Mouse (Mus musculus) myocyte (in vitro differentiated cells): ENCODE measurements around the gene Rapsn. TPM values are rescaled to one million over a fixed set of nuclear protein-coding genes. Genes with fewer than 3 reads are reported as not detected.
A peak's percentile ranks its signal among the peaks of the same experiment; 100 is the strongest.

ENCODE experiments used
- H3K27me3 ChIP-seq: one replicate; pipeline ENCODE4 v1.6.1; 2011; ENCODE audit not compliant: control insufficient read depth, insufficient read depth, insufficient read length
- H3K36me3 ChIP-seq: one replicate; pipeline ENCODE4 v1.6.1; 2011; ENCODE audit not compliant: control insufficient read depth, insufficient read depth
- H3K4me2 ChIP-seq: one replicate; pipeline ENCODE4 v1.6.1; 2011; ENCODE audit warnings: low read depth, control low read depth
- H3K4me3 ChIP-seq: one replicate; pipeline ENCODE4 v1.5.1; 2011; ENCODE audit warnings: mild to moderate bottlenecking, control low read depth, moderate library complexity
- H3K79me2 ChIP-seq: one replicate; pipeline ENCODE4 v1.6.1; 2011; ENCODE audit not compliant: control insufficient read depth, insufficient read depth
- H3ac ChIP-seq: one replicate; pipeline ENCODE4 v1.6.1; 2011; ENCODE audit not compliant: control insufficient read depth, insufficient read length
- CEBPB ChIP-seq: IDR thresholded peaks from 2 replicates; pipeline ENCODE4 v1.6.1; 2011; ENCODE audit warnings: mild to moderate bottlenecking, moderate library complexity; ENCODE audit not compliant: poor library complexity, insufficient read depth, severe bottlenecking
- E2F4 ChIP-seq: IDR thresholded peaks from one replicate; pipeline ENCODE4 v1.6.1; 2011; ENCODE audit warnings: mild to moderate bottlenecking, control low read depth, moderate library complexity; ENCODE audit not compliant: insufficient read depth
- MAX ChIP-seq: IDR thresholded peaks from one replicate; pipeline ENCODE4 v1.6.1; 2011; ENCODE audit warnings: low read depth, mild to moderate bottlenecking, control low read depth
- MYOD1 ChIP-seq, 3 experiments: IDR thresholded peaks; one replicate each; pipeline ENCODE4 v1.6.1; 2011; ENCODE audit warnings: control low read depth in 2 of 3, low read depth in 2 of 3, mild to moderate bottlenecking in 2 of 3, moderate library complexity in 1 of 3; ENCODE audit not compliant: insufficient read length in 2 of 3, control insufficient read depth in 1 of 3
- MYOG ChIP-seq, 3 experiments: IDR thresholded peaks; one replicate each; pipeline ENCODE4 v1.6.1; 2011; ENCODE audit warnings: control low read depth in 2 of 3, low read depth in 2 of 3, mild to moderate bottlenecking in 2 of 3; ENCODE audit not compliant: insufficient read length in 2 of 3, control insufficient read depth in 1 of 3, insufficient read depth in 1 of 3
- POLR2A ChIP-seq: IDR thresholded peaks from one replicate; pipeline ENCODE4 v1.6.1; 2011; ENCODE audit warnings: low read depth, mild to moderate bottlenecking, control low read depth, moderate library complexity; ENCODE audit not compliant: insufficient read length
- POLR2AphosphoS2 ChIP-seq: IDR thresholded peaks from one replicate; pipeline ENCODE4 v1.6.1; 2011; ENCODE audit warnings: low read depth, control low read depth; ENCODE audit not compliant: insufficient read length
- REST ChIP-seq: IDR thresholded peaks from one replicate; pipeline ENCODE4 v1.6.1; 2011; ENCODE audit warnings: mild to moderate bottlenecking, control low read depth, moderate library complexity; ENCODE audit not compliant: insufficient read depth, insufficient read length
- SRF ChIP-seq: IDR thresholded peaks from one replicate; pipeline ENCODE4 v1.6.1; 2011; ENCODE audit warnings: low read depth; ENCODE audit not compliant: control insufficient read depth, insufficient read length
- TCF12 ChIP-seq: IDR thresholded peaks from one replicate; pipeline ENCODE4 v1.6.1; 2011; ENCODE audit warnings: mild to moderate bottlenecking, control low read depth; ENCODE audit not compliant: poor library complexity, insufficient read depth, severe bottlenecking
- TCF3 ChIP-seq: IDR thresholded peaks from one replicate; pipeline ENCODE4 v1.6.1; 2011; ENCODE audit warnings: low read depth, control low read depth; ENCODE audit not compliant: insufficient read length
- USF1 ChIP-seq: IDR thresholded peaks from one replicate; pipeline ENCODE4 v1.6.1; 2011; ENCODE audit warnings: low read depth, mild to moderate bottlenecking, control low read depth, moderate library complexity
- polyA plus RNA-seq: library from polyadenylated mRNA; unstranded; fragments of >200 nt; fragmentation: generic; extraction: Trizol; gene quantifications from one replicate; pipeline ENCODE4 v1.2.1, GENCODE M21; 2012; ENCODE audit warnings: missing spikeins

Gene Rapsn
- polyA plus RNA-seq, 1 experiment: 199 TPM

DNA sequence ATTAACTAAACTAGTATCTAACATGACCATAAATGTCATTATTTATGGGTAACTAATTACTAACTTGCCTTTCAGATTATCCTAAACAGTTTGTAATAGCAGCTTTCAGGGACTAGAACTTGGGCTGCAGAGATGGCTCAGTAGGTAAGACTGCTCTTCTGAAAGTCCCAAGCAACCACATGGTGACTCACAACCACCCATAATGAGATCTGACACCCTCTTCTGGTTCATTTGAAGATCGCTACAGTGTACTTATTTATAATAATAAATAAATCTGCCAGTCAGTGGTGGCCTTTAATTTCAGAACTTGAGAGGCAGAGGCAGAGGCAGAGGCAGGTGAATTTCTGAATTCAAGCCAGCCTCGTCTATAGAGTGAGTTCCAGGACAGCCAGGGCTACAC lies 17.3 kb downstream of the Rapsn start:
- H3ac ChIP-seq: no peak overlapping the region
- H3K4me3 ChIP-seq: peak overlapping the region; percentile 99
- peaks cover 18% of the 10 kb centered on the region for H3K36me3 ChIP-seq
- peaks cover 19% of the 10 kb centered on the region for H3K79me2 ChIP-seq
- no peaks in the 10 kb centered on the region for H3K27me3 ChIP-seq
- H3K4me2 ChIP-seq: peak overlapping the region; percentile 87
- no peak for TF ChIP-seq MYOG (IDR thresholded peaks at IDR 0.05; ENCODE audit: control insufficient read depth in 1 of 3, insufficient read depth in 1 of 3, insufficient read length in 2 of 3, low read depth in 2 of 3)

DNA sequence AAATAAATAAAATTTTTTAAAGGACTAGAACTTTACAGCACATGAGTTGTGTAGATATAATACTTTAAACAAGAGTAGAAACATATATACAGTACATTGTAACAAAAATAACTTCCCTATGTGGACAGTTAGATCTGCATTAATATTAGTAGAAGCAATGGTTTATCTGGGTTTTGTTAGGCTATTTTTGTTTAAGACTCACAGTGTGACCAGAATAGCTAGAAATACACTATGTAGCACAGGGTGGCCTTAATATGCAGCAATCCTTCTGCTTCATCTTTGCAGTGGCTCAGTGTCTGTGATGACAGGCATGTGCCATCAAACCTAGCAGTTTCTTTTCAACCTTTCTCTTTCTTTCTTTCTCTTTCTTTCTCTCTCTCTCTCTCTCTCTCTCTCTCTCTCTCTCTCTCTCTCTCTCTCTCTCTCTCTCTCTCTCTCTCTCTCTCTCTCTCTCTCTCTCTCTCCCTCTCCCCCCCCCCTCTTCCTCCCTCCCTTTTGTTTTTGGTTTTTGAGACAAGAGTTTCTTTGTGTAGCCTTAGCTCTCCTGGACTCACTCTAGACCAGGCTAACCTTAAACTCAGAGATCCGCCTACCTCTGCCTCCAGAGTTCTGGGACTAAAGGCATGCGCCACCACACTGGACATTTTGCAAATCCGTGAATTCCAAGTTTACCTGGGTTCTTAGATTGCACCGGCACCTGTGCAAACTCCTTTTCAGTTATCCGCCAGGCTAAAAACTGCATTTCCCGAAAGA lies 17.9 kb downstream of the Rapsn start:
- Histone ChIP-seq H3K36me3 (peaks cover 18% of the 10 kb centered on the region), H3K27me3 (no peaks in the 10 kb centered on the region), H3ac (peak overlapping the region; percentile 15), H3K4me2 (peak overlapping the region; percentile 87), H3K79me2 (peaks cover 19% of the 10 kb centered on the region), H3K4me3 (peak overlapping the region; percentile 99)
- TF ChIP-seq USF1 (no peak), POLR2A (no peak), MAX (no peak), CEBPB (no peak)

DNA sequence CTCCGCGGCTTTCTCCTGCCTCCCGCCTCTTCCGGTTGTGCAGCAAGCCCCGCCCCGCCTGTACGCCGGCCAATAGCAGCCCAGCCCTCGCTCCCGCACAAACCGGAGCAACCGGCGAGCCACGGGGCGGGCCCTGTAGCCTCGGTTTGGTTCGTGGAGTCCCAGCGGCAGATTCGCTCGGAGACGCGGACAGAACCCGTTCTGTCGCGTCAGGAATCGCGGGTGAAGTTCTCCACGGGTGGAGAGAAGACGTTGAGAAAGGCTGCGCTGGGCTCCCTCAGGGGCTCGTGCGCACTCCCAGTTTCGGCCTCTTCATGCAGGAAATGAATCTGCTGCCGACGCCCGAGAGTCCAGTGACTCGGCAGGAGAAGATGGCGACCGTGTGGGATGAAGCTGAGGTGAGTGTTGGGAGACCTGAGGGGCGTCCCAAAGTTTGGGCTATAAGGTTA lies 18.5 kb downstream of the Rapsn start, which contains the start of gene Psmc3:
Gene Psmc3, plus strand, starts transcription at position 76 of the 449 bp plus-strand sequence.
- no peak for TF ChIP-seq E2F4
- TF ChIP-seq POLR2AphosphoS2: peak; percentile 61
- peak; percentile 75 for TF ChIP-seq POLR2A
- peaks cover 19% of the 10 kb centered on the region for H3K79me2 ChIP-seq
- peak within 1 kb of the TSS; percentile 98 for H3K4me2 ChIP-seq
- H3K27me3 ChIP-seq: no peaks in the 10 kb centered on the region
- peaks cover 18% of the 10 kb centered on the region for H3K36me3 ChIP-seq
- H3K4me3 ChIP-seq: peak within 1 kb of the TSS; percentile 99
- peak within 1 kb of the TSS; percentile 15 for H3ac ChIP-seq

DNA sequence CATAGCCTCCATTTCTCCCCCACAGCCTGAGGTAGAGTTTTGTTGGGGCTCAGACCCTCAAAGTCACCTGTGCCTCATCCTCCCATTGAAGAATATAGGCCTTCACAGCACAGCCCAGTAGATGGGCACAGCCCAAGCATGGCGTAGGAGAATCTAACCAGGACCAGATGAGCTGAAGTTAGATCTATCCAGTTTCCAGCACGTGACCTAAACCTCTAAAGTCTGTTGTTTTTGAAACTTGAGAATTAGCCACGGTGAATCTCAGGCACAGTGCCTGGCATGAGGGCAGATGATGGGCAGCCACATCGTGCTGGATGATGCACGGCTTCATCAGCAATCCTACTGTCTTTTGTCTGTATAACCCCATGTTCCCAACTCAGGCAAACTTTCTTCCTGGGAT lies 23.0 kb downstream of the Rapsn start:
- Histone ChIP-seq H3K79me2 (peaks cover 19% of the 10 kb centered on the region), H3K4me3 (no peak overlapping the region), H3ac (no peak overlapping the region), H3K27me3 (no peaks in the 10 kb centered on the region), H3K4me2 (peak overlapping the region; percentile 18), H3K36me3 (peaks cover 30% of the 10 kb centered on the region)
- TF ChIP-seq MYOG (IDR thresholded peaks at IDR 0.05; ENCODE audit: control insufficient read depth in 1 of 3, insufficient read depth in 1 of 3, insufficient read length in 2 of 3, low read depth in 2 of 3): peak in 1 of 3 experiments; percentile 39
- peak in 1 of 3 experiments; percentile 33 for TF ChIP-seq MYOD1 (IDR thresholded peaks at IDR 0.05; ENCODE audit: control insufficient read depth in 1 of 3, insufficient read length in 2 of 3, low read depth in 2 of 3)
- TF ChIP-seq POLR2A: peak; percentile 33
- no peak for TF ChIP-seq E2F4
- TF ChIP-seq TCF12: no peak
- peak; percentile 50 for TF ChIP-seq POLR2AphosphoS2
- TF ChIP-seq CEBPB: no peak
- no peak for TF ChIP-seq MAX
- peak; percentile 94 for TF ChIP-seq USF1

DNA sequence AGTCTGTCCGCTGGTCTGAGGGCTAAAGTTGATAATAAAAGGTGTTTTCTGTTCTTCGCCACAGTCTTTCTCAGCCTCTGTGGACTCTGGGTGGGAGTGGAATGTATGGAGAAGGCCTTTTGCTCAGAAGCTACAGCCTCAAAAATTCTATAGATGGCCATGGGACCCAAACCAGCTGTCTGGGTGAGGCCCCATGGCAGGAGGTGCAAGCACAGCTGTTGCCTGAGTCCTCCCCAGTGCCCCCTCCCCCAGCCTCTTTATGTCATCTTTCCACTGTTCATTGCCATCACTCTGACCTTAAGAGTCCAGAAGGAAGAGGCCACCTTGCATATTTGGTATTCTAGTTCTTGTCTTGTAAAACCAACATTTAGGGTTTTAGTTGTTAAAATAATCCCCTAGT lies 24.0 kb downstream of the Rapsn start:
- Histone ChIP-seq H3K4me3 (no peak overlapping the region), H3K79me2 (peaks cover 15% of the 10 kb centered on the region), H3K4me2 (peak overlapping the region; percentile 18), H3ac (no peak overlapping the region), H3K36me3 (peaks cover 30% of the 10 kb centered on the region), H3K27me3 (no peaks in the 10 kb centered on the region)
- no peak for TF ChIP-seq POLR2A
- TF ChIP-seq MYOG (IDR thresholded peaks at IDR 0.05; ENCODE audit: control insufficient read depth in 1 of 3, insufficient read depth in 1 of 3, insufficient read length in 2 of 3, low read depth in 2 of 3): peak; percentile 52 to 98 (median 91)
- no peak for TF ChIP-seq REST
- no peak for TF ChIP-seq E2F4
- peak; percentile 80 for TF ChIP-seq TCF3
- no peak for TF ChIP-seq SRF
- TF ChIP-seq MAX: no peak
- no peak for TF ChIP-seq CEBPB
- TF ChIP-seq USF1: no peak
- peak; percentile 36 to 94 (median 91) for TF ChIP-seq MYOD1 (IDR thresholded peaks at IDR 0.05; ENCODE audit: control insufficient read depth in 1 of 3, insufficient read length in 2 of 3, low read depth in 2 of 3)
- TF ChIP-seq TCF12: peak; percentile 80
- TF ChIP-seq POLR2AphosphoS2: no peak
